Mouse (Mus musculus) heart, postnatal 14 days (tissue): ENCODE data around the gene 4931406C07Rik. TPM values are rescaled to one million over a fixed set of nuclear protein-coding genes. Genes with fewer than 3 reads are reported as not detected.
"Not testable (repeated sequence)": the region's sequence is repeated elsewhere in the genome, so short reads cannot be mapped to it uniquely, and the experiment has no call there.

Source experiments
- DNase-seq, 2 experiments: peaks; one replicate each; pipeline ENCODE4 v3.0.0; 2021 to 2022
- intact Hi-C: fragments of 180-260 bp; cut with DNase I; formaldehyde crosslinking; loops from one replicate; pipeline ENCODE4 v1.15.1; 2025
- long read RNA-seq, 2 experiments: library from polyadenylated mRNA; stranded (forward); transcript quantifications; one replicate each; pipeline ENCODE4 v2.0.0; 2021
- total RNA-seq, 2 experiments: library from RNA; stranded (reverse); gene quantifications; 2 replicates each; pipeline ENCODE4 v1.2.3; 2021

The 4931406C07Rik gene
- 10 to 100 TPM in 1 of 2 experiments, 1 to 10 TPM in 1; 7.0 to 10.7 TPM for total RNA-seq
- long read RNA-seq, experiment 1, partial matches to known transcripts, result 0 of 1 reads
- long read RNA-seq, experiment 1, other reads (novel, unspliced or antisense), result 1 of 1 reads
- long read RNA-seq, experiment 2, partial matches to known transcripts, result 2 of 4 reads
- long read RNA-seq, experiment 2, other reads (novel, unspliced or antisense), result 1 of 4 reads

DNA sequence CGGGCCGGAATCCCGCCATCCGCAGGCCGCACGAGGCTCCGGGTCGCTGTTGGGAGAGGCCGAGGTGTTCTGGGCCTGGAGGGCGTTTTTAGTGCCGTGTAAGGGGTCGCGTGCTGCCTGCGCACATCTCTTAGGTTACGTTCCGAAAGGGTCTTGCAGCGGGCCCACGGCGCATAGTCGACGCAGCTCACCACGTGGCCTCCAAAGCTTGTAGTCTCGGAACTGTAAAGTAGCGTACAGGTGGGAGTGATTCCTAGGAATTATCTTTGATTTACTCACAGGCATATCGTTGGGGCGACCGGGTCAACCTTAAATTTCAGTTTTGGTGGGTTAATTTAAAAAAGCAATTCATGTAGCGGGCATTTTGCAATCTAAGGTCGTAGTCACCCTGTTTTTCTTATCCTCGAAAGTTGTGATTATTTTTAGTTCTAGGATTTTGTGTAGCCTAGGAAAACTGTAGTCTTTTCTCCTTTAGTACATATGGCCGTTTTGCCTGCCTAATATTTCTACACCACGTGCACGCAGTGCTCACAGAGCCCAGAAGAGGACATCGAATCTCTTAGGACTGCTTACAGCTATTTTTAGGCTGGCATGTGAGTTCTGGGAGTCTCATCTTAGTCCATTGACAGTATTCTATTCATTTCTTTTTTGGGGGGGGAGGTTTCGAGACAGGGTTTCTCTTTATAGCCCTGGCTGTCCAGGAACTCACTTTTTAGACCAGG is at the start of gene 4931406C07Rik:
Gene 4931406C07Rik, minus strand, starts transcription at position 51 of the 722 bp plus-strand sequence.
- DNase-seq, result peak in 1 of 2 experiments; percentile 17
- intact Hi-C loops, result no loop called here

DNA sequence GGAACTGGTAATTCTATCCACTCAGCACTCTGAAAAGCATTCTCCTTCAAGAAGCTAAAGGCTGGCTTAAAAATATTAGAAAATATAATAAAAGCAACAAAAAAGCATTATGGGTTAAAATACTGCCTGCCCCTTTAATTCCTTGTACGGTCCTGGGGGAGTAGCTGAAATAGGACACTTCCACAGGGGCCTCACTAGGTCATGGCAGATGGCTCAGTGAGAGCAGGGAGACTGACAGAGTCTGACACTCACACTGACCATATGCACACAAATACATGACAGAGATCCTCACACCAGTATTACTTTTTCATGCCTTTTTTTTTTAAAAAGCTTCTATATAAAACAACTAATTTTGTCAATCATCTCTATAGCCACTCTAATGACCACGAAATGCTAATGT is 43.7 kb upstream of the 4931406C07Rik start:
- DNase-seq, result no peak
- intact Hi-C loops, result no loop called here

DNA sequence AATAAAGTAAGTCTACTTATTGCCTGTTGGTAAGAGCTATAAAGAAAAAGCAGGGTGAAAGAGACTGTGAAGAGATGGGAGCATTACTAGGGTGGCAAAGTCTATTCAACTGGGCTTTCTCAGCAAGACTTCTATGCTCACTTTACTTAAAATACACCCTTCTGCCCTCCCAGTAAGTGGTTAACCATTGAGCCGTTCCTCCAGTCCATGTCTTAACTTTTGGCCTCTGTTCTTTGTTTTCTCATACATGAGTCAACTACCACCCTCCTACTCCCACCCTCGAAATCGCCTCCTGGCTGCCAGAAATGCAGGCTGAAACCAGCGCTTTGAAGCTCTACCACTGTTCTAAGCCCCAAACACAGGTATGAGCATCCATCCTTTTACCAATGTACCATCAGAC is 31.5 kb upstream of the 4931406C07Rik start:
- intact Hi-C loops, result no loop called here
- DNase-seq, result no peak

DNA sequence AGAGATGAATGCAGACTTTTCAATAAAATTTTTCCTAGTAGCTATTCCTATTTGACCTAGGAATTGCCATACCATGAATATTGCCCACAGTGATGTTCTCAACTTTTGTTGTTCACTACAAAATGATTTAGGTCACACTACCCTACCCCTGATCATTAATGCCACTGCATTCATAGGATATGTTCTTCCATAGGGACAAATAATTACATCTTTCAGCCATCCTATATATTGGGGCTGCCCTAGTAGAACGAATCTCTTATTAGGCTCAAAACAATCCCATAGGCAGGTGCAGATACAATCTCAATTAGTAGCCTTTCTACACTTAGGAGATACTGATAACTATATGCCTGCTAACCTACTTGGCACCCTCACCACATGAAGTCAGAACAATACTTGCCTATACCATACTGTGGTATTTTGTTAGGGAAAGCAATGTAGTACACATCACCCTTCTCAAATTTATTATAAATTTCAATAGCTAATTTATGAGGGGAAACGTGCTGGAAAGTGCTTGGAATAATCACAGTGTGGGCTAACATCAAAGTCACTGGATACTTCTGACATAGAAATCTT is 12.0 kb upstream of the 4931406C07Rik start:
- intact Hi-C loops, result no loop called here
- DNase-seq, result no peak

DNA sequence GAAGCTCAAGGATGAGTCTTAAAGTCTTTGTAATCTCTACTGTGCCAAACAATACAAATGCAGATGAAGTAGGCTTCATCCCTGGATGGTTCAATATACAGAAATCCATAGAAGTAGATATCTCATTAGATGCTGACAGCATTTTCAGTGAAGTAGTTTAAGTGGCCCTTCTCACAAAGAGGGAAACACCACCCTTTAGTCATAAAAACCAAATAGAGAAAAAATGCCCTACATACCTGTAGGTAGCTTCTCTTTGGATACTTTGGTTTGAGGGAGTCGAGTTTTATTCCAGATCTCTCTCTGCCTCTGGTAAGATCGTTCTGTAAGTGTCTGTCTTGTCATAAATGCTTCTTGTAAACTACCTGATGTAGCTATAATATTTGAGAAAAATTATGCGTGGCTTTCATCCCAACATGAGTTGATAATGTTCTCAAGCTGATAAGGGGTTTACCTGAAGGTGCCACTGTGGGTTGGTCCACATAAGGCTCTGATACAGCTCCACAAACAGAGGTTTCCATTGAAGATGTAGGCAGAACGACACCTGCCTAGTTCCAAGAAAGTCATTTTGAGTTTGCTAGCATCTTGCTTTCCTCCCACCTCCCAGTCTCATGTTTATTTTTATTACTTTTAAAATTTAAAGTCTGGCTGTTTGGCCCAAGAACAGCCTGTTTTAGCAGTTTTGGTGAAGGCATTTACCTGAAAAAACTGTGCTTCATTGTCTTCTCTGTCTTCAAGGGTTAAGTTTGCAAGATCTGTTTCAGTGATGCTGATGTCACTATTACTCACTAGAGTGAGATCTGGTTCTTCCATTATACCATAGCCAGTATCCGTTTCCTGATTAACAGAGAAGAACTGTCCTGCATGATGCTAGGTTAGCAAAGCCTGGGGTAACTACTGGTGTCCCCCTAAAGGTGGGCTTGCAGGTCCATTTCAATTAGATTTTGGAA is 11.2 kb upstream of the 4931406C07Rik start:
- intact Hi-C loops, result no loop called here
- DNase-seq, result no peak

DNA sequence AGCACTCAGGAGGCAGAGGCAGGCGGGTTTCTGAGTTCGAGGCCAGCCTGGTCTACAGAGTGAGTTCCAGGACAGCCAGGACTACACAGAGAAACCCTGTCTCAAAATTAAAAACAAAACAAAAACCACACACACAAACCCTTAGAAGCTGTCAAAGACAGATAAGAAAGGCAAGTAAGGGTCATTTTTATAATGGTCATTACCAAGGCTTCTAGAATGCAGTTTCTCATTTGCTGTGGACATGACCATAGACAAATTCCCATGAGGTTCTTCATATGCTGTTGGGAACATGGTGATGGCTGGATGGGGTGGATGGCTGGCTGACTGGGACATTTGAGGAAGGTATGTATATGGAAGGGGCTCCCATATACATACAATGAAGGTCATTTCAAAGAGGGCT is 10.0 kb upstream of the 4931406C07Rik start:
- intact Hi-C loops, DNase-seq: not testable (repeated sequence)

DNA sequence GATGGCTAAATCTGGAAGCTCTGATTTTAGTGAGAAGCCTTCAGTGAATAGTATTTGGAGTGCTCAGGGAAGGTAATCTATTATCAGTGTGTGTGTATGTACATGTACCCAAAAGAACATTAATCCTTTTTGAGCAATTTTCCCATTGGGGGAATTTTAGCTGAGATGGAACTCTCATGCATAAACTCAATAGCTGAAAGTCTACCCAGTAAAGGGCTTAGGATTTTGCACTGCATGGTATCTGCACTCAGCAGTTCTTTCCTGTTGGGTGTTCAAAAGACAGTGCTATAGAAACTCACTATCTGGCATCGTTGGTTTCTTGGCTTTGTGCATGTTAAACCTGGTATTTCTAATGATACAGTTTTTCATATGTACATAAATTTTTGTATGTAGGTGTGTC is 8.4 kb upstream of the 4931406C07Rik start:
- intact Hi-C loops, result no loop called here
- DNase-seq, result no peak

DNA sequence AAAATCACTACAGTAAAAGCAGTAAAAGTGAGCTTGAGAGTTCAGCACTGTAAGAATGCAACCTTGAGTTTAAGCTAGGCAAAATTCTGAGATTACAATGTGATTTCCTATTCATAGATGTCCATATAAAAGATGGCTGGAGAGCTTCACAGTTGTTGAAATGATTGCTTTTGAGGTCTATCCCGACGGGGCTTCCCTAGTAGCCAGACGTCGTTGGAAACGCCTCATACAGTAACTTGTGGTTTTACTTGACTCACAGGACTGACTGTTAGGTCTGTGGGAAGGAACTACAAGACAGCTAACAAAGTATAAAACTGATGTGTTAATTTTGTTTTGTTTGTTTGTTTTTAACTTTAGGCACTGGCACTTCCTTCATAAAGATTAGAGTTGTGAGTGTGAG is 7.4 kb upstream of the 4931406C07Rik start:
- intact Hi-C loops, result no loop called here

DNA sequence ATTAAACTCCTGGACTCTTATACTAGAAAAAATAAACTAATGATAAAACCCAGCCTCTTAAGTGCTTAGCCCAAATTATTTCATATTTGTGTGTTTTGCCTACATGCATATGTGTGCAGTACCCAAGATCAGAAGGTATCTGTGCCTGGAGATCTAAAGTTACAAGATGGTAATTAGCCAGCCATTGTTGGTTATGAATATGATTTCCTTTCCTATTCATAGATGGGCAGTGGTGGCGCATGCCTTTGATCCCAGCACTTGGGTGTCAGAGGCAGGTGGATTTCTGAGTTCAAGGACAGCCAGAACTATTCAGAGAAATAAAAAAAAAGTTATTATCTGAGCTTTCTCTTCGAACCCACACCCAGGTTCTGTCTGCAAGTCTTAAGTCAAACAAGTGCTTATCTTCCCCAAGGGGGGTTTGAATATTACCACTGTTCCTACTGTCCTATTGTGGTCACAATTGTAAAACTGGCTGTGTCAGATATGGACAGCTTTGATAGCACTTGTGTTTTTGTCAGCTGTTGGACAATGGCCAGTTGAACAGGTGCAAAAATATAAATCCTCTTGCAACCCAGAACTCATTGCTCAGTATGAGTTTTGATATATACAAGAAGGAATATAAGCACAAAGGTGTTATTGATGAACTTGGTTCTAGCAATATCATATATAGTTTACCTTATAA is 5.9 kb upstream of the 4931406C07Rik start:
- no peak for DNase-seq
- intact Hi-C loops, result no loop called here

More for the DNA sequence above, 7.4 kb upstream of the 4931406C07Rik start:
- no peak for DNase-seq

DNA sequence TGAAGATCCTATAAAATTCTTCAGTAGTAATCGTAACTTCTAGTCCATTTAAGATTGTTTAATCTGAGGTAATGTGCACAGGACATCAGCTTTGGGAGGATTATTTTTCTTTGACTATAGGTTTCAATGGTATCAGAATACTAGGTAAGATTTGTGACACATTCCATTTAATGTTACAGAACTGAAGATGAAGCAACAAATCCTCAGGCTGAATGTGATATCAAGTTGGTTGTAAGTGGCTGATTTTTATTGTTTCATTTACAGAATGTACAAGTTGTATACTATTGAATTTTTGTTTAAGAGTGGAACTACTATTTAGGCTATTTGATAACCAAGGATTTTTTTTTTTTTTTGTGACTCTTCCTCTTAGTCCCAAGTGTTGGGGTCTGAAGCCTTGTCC is 3.9 kb upstream of the 4931406C07Rik start:
- intact Hi-C loops, result no loop called here
- DNase-seq, result no peak

DNA sequence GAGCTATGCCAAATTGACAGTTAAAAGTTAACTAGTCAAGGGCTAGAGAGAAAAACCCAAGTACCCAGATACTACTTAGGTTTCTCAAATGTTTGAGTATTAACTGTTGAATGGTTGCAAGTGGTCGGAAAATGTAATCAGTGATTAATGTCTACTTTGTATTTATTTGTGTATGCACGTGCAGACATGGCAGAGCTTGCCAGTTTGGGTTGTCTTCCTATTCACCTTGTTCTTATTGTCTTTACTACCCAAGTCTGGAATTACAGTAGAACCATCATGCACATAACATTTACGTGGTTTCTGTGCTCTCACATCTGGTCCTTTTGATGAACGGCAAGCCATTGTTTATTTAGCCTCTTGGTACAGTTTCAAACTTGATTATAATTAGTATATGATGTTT is 3.2 kb upstream of the 4931406C07Rik start:
- intact Hi-C loops, result no loop called here
- DNase-seq, result no peak

DNA sequence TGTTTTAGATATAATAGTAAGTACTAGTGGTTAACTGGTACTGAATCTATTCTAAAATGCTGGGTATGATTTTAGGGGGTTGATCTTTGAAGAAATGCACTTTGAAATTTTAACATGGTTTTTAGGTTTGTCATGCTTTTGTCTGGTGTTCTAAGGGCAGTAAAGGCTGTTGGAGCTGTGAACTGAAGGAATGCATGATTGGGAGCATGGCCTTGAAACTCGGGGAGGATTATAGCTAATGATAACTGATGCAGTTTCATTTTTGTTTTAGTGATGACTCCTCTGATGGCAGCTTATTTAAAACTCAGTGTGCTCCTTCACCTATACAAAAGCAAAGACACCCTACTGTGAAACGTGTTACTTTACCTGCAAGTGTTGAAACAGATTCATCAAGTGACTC is 2.0 kb upstream of the 4931406C07Rik start:
- DNase-seq, result no peak
- intact Hi-C loops, result no loop called here

DNA sequence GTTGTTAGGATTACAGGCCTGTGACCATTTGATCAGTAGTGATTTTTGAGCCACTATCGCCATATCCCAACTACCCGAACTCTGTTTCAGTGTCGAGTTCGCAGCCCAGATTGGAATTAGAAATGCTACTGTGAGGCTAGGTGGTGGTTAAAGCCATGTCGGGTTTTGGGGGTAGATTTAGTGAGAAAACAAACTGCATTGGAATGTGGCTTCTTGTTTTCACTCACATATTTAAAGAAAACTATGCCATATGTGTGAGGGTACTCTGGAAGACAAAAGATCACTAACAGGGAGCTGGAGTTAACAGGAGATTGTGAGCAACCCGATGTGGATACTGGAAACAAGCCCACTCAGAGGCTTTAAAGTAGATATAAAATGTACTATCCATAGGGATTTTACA is 1.0 kb upstream of the 4931406C07Rik start:
- intact Hi-C loops, result no loop called here
- no peak for DNase-seq

DNA sequence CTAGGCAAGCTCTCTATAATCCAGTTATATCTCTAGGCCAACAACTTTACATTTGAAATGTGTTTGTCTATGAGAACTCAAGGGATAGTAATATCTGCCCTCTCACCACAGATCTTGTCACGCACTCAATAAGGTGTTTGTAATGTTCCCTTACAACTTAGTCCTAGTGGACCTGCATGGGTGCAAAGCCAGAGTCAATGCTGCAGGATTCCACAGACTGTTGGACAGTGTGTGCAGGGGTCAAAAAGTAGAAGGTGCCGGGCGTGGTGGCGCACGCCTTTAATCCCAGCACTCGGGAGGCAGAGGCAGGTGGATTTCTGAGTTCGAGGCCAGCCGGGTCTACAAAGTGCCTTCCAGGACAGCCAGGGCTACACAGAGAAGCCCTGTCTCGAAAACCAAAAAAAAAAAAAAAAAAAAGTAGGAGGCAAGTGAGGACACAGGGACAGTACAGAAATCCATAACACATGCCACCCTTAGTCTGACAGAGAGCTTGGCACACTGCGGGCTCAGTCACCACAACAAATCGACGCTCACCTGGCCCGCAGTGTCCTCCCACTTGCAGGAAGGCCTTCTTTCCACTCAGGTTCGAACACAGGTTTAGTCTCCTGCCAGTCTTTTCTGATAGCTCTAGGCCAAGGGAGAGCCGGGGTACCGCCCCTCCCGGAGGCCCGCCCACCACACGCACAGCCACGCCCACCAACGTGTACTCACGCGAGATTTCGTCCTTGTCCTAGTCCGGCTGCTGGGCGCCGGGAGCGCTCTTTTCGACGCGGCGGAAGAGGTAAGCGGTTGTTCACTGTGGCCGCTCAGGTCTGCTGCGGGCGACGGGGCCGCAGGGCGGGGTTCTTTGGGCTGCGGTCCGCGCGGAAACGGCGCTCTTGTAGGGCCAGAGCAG is 498 bp downstream of the 4931406C07Rik start, which contains the start of gene Taf1d:
Gene Taf1d, plus strand, starts transcription at position 712 of the 895 bp plus-strand sequence.
- intact Hi-C loops, result no loop called here
- peak; percentile 98 to 99 for DNase-seq

DNA sequence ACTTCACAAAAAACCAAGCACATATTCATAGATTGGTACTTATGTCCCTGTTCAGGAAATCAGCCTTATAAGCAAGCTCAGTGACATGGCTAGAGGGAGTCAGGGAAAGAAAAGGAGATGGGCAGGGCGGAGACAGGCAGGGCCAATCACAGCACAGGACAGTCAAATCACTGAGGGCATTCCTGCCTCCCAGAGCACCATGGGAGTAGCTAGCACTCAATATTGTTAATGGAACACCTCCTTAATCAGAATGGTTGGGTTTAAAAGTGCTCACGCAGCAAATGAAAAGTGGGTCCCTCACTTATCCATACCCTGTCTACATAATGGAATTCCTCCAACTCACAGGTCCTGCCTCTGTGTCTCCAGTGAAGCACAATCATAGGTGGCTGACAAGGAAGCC is 3.4 kb downstream of the 4931406C07Rik start:
- intact Hi-C loops, result no loop called here
- no peak for DNase-seq

DNA sequence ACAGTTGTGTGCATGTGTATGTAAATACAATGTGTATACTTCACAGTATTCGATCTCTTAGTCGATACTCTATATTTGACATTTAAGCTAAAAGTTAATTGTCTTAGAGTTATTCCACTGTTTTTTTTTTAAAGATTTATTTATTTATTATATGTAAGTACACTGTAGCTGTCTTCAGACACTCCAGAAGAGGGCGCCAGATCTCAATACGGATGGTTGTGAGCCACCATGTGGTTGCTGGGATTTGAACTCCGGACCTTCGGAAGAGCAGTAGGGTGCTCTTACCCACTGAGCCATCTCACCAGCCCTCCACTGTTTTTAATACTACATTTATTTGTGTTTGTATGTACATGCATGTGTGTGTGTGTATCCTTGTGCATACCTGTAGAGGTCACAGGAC is 4.2 kb downstream of the 4931406C07Rik start:
- intact Hi-C loops, DNase-seq: not testable (repeated sequence)

DNA sequence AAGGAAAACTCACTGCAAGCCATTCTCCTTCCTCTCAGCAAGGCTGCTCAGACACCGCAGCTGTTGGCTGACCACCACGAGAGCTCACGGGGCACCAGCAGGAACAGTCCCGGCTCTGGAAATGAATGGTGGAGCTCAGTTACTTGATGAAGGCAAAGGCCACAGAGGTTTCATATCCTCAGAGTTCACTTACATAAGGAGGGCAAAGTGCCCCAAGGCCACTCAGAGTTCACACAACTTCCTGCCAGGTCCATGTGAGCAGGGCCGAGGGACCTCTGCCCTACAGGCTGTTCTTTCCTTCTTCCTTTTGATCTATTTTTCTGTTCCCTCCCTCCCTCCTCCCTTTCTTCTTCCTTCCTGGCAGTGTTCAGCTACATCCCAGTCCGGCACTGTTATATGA is 4.8 kb downstream of the 4931406C07Rik start:
- peak; percentile 6 to 14 for DNase-seq
- intact Hi-C loops, result no loop called here

DNA sequence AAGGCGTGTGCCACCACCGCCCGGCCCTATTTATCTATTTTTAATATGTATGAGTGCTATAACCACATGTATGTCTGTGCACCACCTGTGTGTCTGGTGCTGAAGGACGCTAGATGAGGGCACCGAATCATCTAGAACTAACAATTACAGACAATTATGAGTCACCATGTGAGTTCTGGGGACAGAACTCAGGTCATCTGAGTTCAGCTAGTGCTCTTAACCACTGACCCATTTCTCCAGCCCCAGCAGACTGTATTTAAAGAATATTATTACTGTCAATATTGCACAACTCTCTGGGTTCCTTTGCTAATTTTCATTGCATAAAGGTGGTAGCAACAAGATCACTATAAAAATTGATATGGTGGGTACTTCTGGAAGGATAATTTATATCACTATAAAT is 6.2 kb downstream of the 4931406C07Rik start:
- no peak for DNase-seq
- intact Hi-C loops, result no loop called here

DNA sequence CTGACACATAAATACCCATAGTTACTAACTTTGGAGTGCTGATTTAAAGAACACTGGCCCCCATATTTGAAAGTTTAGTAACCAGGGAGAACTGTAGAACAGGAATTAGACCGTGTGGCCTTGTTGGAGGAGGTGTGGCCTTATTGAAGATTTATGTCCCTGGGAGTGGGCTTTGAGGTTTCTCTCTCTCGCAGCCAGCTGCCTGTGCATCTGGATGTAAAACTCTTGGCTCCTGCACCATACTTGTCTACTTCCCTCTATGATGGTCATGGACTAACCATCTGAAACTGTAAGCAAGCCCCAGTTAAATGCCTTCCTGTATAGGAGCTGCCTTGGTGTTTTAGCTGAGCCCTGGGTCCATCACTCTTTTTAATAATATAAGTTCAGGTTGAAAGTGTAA is 7.8 kb downstream of the 4931406C07Rik start:
- intact Hi-C loops, result no loop called here
- no peak for DNase-seq
